Mouse (Mus musculus) gastrocnemius, postnatal 36 days (tissue): ENCODE results near the gene Snrk. TPM values are rescaled to one million over a fixed set of nuclear protein-coding genes. Genes with fewer than 3 reads are reported as not detected.

Experiments used
- DNase-seq, 2 experiments: peaks; one replicate each; pipeline ENCODE4 v3.0.0; 2022
- intact Hi-C: fragments of 180-260 bp; cut with DNase I; formaldehyde crosslinking; loops from one replicate; pipeline ENCODE4 v1.15.1; 2025
- total RNA-seq, 2 experiments: library from RNA; stranded (reverse); gene quantifications; 2 replicates each; pipeline ENCODE4 v1.2.3; 2021

The Snrk gene
- total RNA-seq, 2 experiments from 2014 or later = 54.0 to 66.3 TPM

- DNase-seq = no peak
- intact Hi-C loops = no loop called here
Observed at GRCm38 (mm10) chr9:122216945-122217529, 100.0 kb downstream of the Snrk start.

Other genes starting within 250 kb of the Snrk start
- gene Ackr2, start 218.9 kb upstream of the Snrk start, total RNA-seq = under 1 TPM; 0.71 to 0.89 TPM
- not detected for gene Cyp8b1, start 201.0 kb upstream of the Snrk start, total RNA-seq
- 1 to 10 TPM; 1.3 to 1.4 TPM for gene Fam198a, start 166.3 kb upstream of the Snrk start, total RNA-seq
- gene Pomgnt2, start 120.2 kb upstream of the Snrk start, total RNA-seq = 10 to 100 TPM; 10.4 to 11.8 TPM
- 10 to 100 TPM; 43.7 to 44.0 TPM for gene Ano10, start 177.2 kb downstream of the Snrk start, total RNA-seq
- gene Abhd5, start 234.3 kb downstream of the Snrk start, total RNA-seq = 10 to 100 TPM; 36.7 to 37.2 TPM